In the genomic region with DNA sequence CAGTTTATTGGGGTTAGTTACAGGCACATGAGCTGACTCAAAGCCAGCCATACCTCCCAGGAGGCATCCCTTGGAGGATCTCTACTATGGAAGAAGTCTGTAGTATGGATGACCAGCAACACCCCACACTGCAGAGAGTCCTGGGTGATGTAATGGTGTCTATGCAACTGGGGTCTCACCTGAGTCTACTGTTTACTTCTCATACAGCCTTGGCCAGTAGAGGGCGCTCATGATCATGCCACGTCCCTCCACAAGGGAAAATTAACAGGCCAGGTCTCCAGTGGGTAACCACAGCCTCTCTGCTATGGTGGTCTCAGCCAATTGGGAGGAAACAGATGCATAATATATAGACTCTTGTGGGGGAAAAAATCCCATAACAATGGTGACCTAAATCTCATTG, we compare ENCODE assay signal across 9 mouse cellular contexts.
DNase-seq lines count a peak whose midpoint lies in the region; ATAC-seq and TF ChIP-seq lines count a peak whose summit lies in the region.
"Had no signal": no experiment of that assay in that cellular context is flagged by ENCODE, and none has a peak within 500 bp of the region (broad histone marks: within the 10 kb centered on the region; RNA-seq: fewer than 3 reads in every experiment).

No protein-coding gene starts in this region.

- no peaks in the 10 kb centered on the region for H3K27me3 ChIP-seq in forebrain, embryonic 10.5 days (ENCODE audit: poor library complexity, severe bottlenecking)
- H3K27me3 ChIP-seq in forebrain, embryonic 13.5 days, result no peaks in the 10 kb centered on the region
- H3K27me3 ChIP-seq in liver, adult 2 months (ENCODE audit: control insufficient read depth, insufficient read depth, low read length), result no peaks in the 10 kb centered on the region
- no peaks in the 10 kb centered on the region for H3K27me3 ChIP-seq in liver, embryonic 11.5 days (replicated peaks; ENCODE audit: control insufficient read depth, insufficient read depth, low read length)

- no peak for ATAC-seq in forebrain, embryonic 13.5 days
- ATAC-seq in liver, embryonic 11.5 days (replicated peaks; ENCODE audit: low FRiP score), result no peak; the same call in 1 of the 2 replicates

- 28% methylated on average over 2 of the region's 2 CpGs for WGBS in forebrain, embryonic 10.5 days
- 27% methylated on average over 2 of the region's 2 CpGs for WGBS in forebrain, embryonic 13.5 days
- WGBS in liver, adult 2 months, result 11% methylated on average over 2 of the region's 2 CpGs
- WGBS in liver, embryonic 11.5 days, result 6% methylated on average over 2 of the region's 2 CpGs

- no peak overlapping the region for H3K27ac ChIP-seq in forebrain, embryonic 10.5 days
- no peak overlapping the region for H3K27ac ChIP-seq in forebrain, embryonic 13.5 days
- no peak overlapping the region for H3K27ac ChIP-seq in liver, adult 2 months (replicated peaks; ENCODE audit: insufficient read depth, low read depth, low read length)
- H3K27ac ChIP-seq in liver, embryonic 11.5 days (ENCODE audit: low read depth, low read length), result no peak overlapping the region
- H3K27ac ChIP-seq: macrophage had no signal

- no peak overlapping the region for H3K9ac ChIP-seq in forebrain, embryonic 13.5 days
- no peak overlapping the region for H3K9ac ChIP-seq in liver, adult 2 months (ENCODE audit: low read depth, low read length)
- no peak overlapping the region for H3K9ac ChIP-seq in liver, embryonic 11.5 days (ENCODE audit: low read depth, low read length)

- no peaks in the 10 kb centered on the region for H3K79me2 ChIP-seq in liver, adult 2 months (ENCODE audit: control insufficient read depth, insufficient read depth, low read length)

- 0 out of 2 replicates have a peak, but pooled peaks cover 8% of the 10 kb centered on the region for H3K4me1 ChIP-seq in forebrain, embryonic 10.5 days
- H3K4me1 ChIP-seq in forebrain, embryonic 13.5 days, result peaks cover 5% of the 10 kb centered on the region; the same call in 1 of the 2 replicates
- H3K4me1 ChIP-seq in liver, adult 2 months (ENCODE audit: control insufficient read depth, insufficient read depth, low read length), result no peaks in the 10 kb centered on the region
- H3K4me1 ChIP-seq in liver, embryonic 11.5 days (replicated peaks; ENCODE audit: control insufficient read depth, insufficient read depth, low read length), result no peaks in the 10 kb centered on the region

- DNase-seq in forebrain, embryonic 10.5 days (ENCODE audit: extremely low spot score, low spot score), result peak; percentile 27
- peak; percentile 7 for DNase-seq in liver, adult 2 months (ENCODE audit: extremely low read depth, low read depth, low spot score)
- DNase-seq in liver, embryonic 11.5 days (ENCODE audit: low spot score), result no peak
- peak; percentile 5 for DNase-seq in c-Kit-positive CD71-positive TER-119-negative erythroid progenitor cells, embryonic 14.5 days (ENCODE audit: low read depth)
- DNase-seq in layer of hippocampus, postnatal 10 days (ENCODE audit: low spot score in 2 of 2), result peak; percentile 44 to 60
- peak; percentile 51 to 71 for DNase-seq in natural killer cell, adult 2 months (ENCODE audit: low spot score in 2 of 2)
- peak; percentile 89 for DNase-seq in thymus, postnatal 4 days

- TF ChIP-seq CTCF in liver, adult 2 months (IDR thresholded peaks at IDR 0.05; ENCODE audit: low read depth, low read length), result peak; percentile 71

- no peak overlapping the region for H3K4me2 ChIP-seq in forebrain, embryonic 13.5 days
- no peak overlapping the region for H3K4me2 ChIP-seq in liver, embryonic 11.5 days

- H3K36me3 ChIP-seq in forebrain, embryonic 10.5 days (replicated peaks), result no peaks in the 10 kb centered on the region
- H3K36me3 ChIP-seq in forebrain, embryonic 13.5 days (ENCODE audit: poor library complexity, severe bottlenecking), result no peaks in the 10 kb centered on the region
- H3K36me3 ChIP-seq in liver, adult 2 months (ENCODE audit: control insufficient read depth, insufficient read depth, low read length), result no peaks in the 10 kb centered on the region
- H3K36me3 ChIP-seq in liver, embryonic 11.5 days (ENCODE audit: control insufficient read depth, insufficient read depth, low read length), result no peaks in the 10 kb centered on the region

- H3K9me3 ChIP-seq in forebrain, embryonic 10.5 days, result no peaks in the 10 kb centered on the region
- no peaks in the 10 kb centered on the region for H3K9me3 ChIP-seq in forebrain, embryonic 13.5 days (replicated peaks)
- no peaks in the 10 kb centered on the region for H3K9me3 ChIP-seq in liver, embryonic 11.5 days (ENCODE audit: control insufficient read depth, low read length)

- no peak overlapping the region for H3K4me3 ChIP-seq in forebrain, embryonic 10.5 days
- H3K4me3 ChIP-seq in forebrain, embryonic 13.5 days, result no peak overlapping the region
- H3K4me3 ChIP-seq in liver, adult 2 months (ENCODE audit: insufficient read depth, low read depth, low read length), result no peak overlapping the region
- no peak overlapping the region for H3K4me3 ChIP-seq in liver, embryonic 11.5 days (ENCODE audit: low read depth, low read length)

- no peak for TF ChIP-seq POLR2A in liver, adult 2 months (IDR thresholded peaks at IDR 0.05; ENCODE audit: extremely low read depth, insufficient read depth, low read length)
